Comparison of ENCODE assay signal across 9 mouse cellular contexts in genomic region chr7:70370552-70371262, GRCm38 (mm10). TPM values are rescaled to one million over a fixed set of nuclear protein-coding genes. Genes with fewer than 3 reads are reported as not detected.
DNase-seq lines count a peak whose midpoint lies in the region; ATAC-seq lines count a peak whose summit lies in the region.
"Had no signal": no experiment of that assay in that cellular context is flagged by ENCODE, and none has a peak within 500 bp of the region (broad histone marks: within the 10 kb centered on the region; RNA-seq: fewer than 3 reads in every experiment).

No protein-coding gene starts in this region.

- WGBS in lung, embryonic 15.5 days, result 12% methylated on average over 18 of the region's 18 CpGs
- 6% methylated on average over 18 of the region's 18 CpGs for WGBS in liver, embryonic 11.5 days
- 18% methylated on average over 18 of the region's 18 CpGs for WGBS in stomach, embryonic 16.5 days

- no peaks in the 10 kb centered on the region for H3K36me3 ChIP-seq in lung, embryonic 15.5 days
- H3K36me3 ChIP-seq in liver, embryonic 11.5 days (ENCODE audit: control insufficient read depth, insufficient read depth, low read length), result no peaks in the 10 kb centered on the region
- H3K36me3 ChIP-seq in stomach, embryonic 16.5 days (ENCODE audit: control insufficient read depth, insufficient read depth, low read length), result no peaks in the 10 kb centered on the region

- intact Hi-C loops in heart, postnatal 10 days (cut with DNase I), result no loop called here

- H3K27me3 ChIP-seq in lung, embryonic 15.5 days, result no peaks in the 10 kb centered on the region
- peaks cover 62% of the 10 kb centered on the region for H3K27me3 ChIP-seq in liver, embryonic 11.5 days (replicated peaks; ENCODE audit: control insufficient read depth, insufficient read depth, low read length)
- H3K27me3 ChIP-seq in stomach, embryonic 16.5 days (ENCODE audit: control insufficient read depth, insufficient read depth, low read length), result no peaks in the 10 kb centered on the region

- no peaks in the 10 kb centered on the region for H3K9me3 ChIP-seq in lung, embryonic 15.5 days
- no peaks in the 10 kb centered on the region for H3K9me3 ChIP-seq in liver, embryonic 11.5 days (ENCODE audit: control insufficient read depth, low read length)
- no peaks in the 10 kb centered on the region for H3K9me3 ChIP-seq in stomach, embryonic 16.5 days (replicated peaks; ENCODE audit: control insufficient read depth, low read length)

- H3K9ac ChIP-seq in lung, embryonic 15.5 days, result peak overlapping the region; percentile 54
- no peak overlapping the region for H3K9ac ChIP-seq in liver, embryonic 11.5 days (ENCODE audit: low read depth, low read length)
- peak overlapping the region; percentile 81 for H3K9ac ChIP-seq in stomach, embryonic 16.5 days (ENCODE audit: low read length)

- ATAC-seq in lung, embryonic 15.5 days (ENCODE audit: borderline replicate concordance, extremely low read depth, low FRiP score, low TSS enrichment), result no peak
- ATAC-seq in liver, embryonic 11.5 days (replicated peaks; ENCODE audit: low FRiP score), result no peak
- ATAC-seq in stomach, embryonic 16.5 days (ENCODE audit: insufficient read depth, low FRiP score), result no peak
- ATAC-seq in megakaryocyte progenitor cell, adult 5-6 weeks (replicated peaks; ENCODE audit: poor library complexity), result no peak

- H3K27ac ChIP-seq in lung, embryonic 15.5 days, result peak overlapping the region; percentile 97
- H3K27ac ChIP-seq in liver, embryonic 11.5 days (ENCODE audit: low read depth, low read length), result no peak overlapping the region
- 0 out of 2 replicates have a peak overlapping the region, but pooled peaks have one; percentile 75 for H3K27ac ChIP-seq in stomach, embryonic 16.5 days (ENCODE audit: low read length)

- H3K4me3 ChIP-seq in lung, embryonic 15.5 days, result peak overlapping the region; percentile 59
- H3K4me3 ChIP-seq in liver, embryonic 11.5 days (ENCODE audit: low read depth, low read length), result peak overlapping the region; percentile 23; the same call in 1 of the 2 replicates
- peak overlapping the region; percentile 52 for H3K4me3 ChIP-seq in stomach, embryonic 16.5 days (replicated peaks; ENCODE audit: low read length)

- H3K4me1 ChIP-seq in lung, embryonic 15.5 days, result peaks cover 24% of the 10 kb centered on the region
- H3K4me1 ChIP-seq in liver, embryonic 11.5 days (replicated peaks; ENCODE audit: control insufficient read depth, insufficient read depth, low read length), result peaks cover 7% of the 10 kb centered on the region; the same call in 1 of the 2 replicates
- H3K4me1 ChIP-seq in stomach, embryonic 16.5 days (ENCODE audit: control insufficient read depth, insufficient read depth, low read length), result peaks cover 7% of the 10 kb centered on the region

- no peak for DNase-seq in lung, postnatal 14 days
- DNase-seq in heart, postnatal 10 days, result peak; percentile 3 to 11
- no peak for DNase-seq in liver, embryonic 11.5 days (ENCODE audit: low spot score)
- DNase-seq in natural killer cell, adult 2 months (ENCODE audit: low spot score in 2 of 2), result no peak
- no peak for DNase-seq in ovary, postnatal 36 days (ENCODE audit: low spot score)

- peak overlapping the region; percentile 80 for H3K4me2 ChIP-seq in lung, embryonic 15.5 days
- H3K4me2 ChIP-seq in liver, embryonic 11.5 days, result peak overlapping the region; percentile 62
- peak overlapping the region; percentile 86 for H3K4me2 ChIP-seq in stomach, embryonic 16.5 days (ENCODE audit: low read depth, low read length)

RNA-seq across cellular contexts. Expression of gene Nr2f2, which starts 4.2 kb away (rescaled TPM):
- 107 and 108 TPM in 2 replicates for polyA plus RNA-seq in lung, embryonic 15.5 days (2015; fragmentation: Nextera tagmentation; extraction: Ambion mirVana)
- 10 to 100 TPM; 25.2 to 30.0 TPM for total RNA-seq in heart, postnatal 10 days (2021)
- 49.6 and 49.7 TPM in 2 replicates for polyA plus RNA-seq in liver, embryonic 11.5 days (2014; fragmentation: Nextera tagmentation; extraction: Ambion mirVana)
- polyA plus RNA-seq in stomach, embryonic 16.5 days (2015; fragmentation: Nextera tagmentation; extraction: Ambion mirVana), result 52.5 and 64.6 TPM in 2 replicates
- not detected in 2 replicates for total RNA-seq in megakaryocyte progenitor cell, adult 5-6 weeks (2015)
- not detected in 2 replicates for total RNA-seq in megakaryocyte progenitor cell, adult 5-6 weeks (2017)
- total RNA-seq: common myeloid progenitor, adult 5-6 weeks had no signal

Comparison
In these comparisons a context has a peak if more than half of its experiments do, and no peak if none do; other contexts are left out.
1. DNase-seq: peak in heart, postnatal 10 days (2 of 2); none in lung, postnatal 14 days (single experiment), liver, embryonic 11.5 days (single experiment), natural killer cell, adult 2 months (0 of 2) and ovary, postnatal 36 days (single experiment).
2. Peak in every context shown above with its lines, with median percentiles within 50 percentile points of each other: H3K4me2 ChIP-seq and H3K4me3 ChIP-seq.